Mouse (Mus musculus): Measurements from ENCODE around the gene Lilra5.

DNA sequence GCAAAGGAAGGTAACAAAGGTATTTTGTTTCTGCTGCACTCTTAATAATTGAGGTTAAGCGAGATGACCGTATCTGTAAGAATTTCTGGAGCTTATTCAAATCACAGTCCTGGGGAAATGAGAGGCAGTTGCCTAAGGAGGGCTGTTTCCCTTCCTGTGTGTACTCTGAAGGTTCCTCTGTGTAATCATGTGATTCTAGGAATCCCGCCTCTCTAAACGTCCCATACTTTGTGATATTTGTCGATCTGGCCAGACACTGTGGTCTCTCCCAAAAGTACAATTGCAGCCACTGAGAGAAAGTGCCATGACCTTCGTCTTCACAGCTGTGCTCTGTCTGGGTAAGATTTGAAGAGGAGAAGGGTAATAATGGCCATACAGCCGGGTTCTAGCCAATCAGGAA is at the start of gene Lilra5:
- TF ChIP-seq CTCF (IDR thresholded peaks at IDR 0.05; ENCODE audit: borderline replicate concordance, extremely low read depth, insufficient read depth, insufficient read length) = no peak
- no peak for TF ChIP-seq POLR2A (IDR thresholded peaks at IDR 0.05; ENCODE audit: borderline replicate concordance, extremely low read depth, insufficient read depth, insufficient read length, poor library complexity, severe bottlenecking)
